Mouse (Mus musculus): ENCODE measurements at regions not wholly inside any gene's neighbourhood (a gene's known extent, or its start where the extent isn't known, plus 50 kb on each side); places are given as distances from the start of the nearest gene placed in this dataset.

DNA sequence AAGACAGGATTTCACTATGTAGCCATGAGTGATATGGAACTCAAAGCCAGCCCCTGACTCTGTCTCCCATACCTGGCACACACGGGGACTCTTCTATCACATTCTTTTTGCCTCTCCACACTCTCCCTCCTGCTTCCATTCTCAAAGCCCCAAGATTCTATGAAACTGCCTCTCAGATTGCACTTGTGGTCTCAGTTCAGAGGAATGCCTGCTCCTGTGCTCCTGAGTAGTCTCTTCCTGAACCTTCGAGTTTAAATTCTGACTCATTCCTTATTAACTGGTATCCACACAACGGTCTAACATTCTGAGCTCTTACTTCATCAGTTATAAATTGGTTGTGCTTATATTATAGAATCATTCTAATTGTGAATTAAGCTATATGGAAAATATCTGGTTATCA is 473.6 kb upstream of the A830018L16Rik start:
- Histone ChIP-seq H3K4me1 (ENCODE audit: insufficient read depth, low read length) (no peaks in the 10 kb centered on the region), H3K27me3 (ENCODE audit: insufficient read depth, low read length) (no peaks in the 10 kb centered on the region), H3K36me3 (ENCODE audit: insufficient read depth, low read length) (no peaks in the 10 kb centered on the region), H3K4me3 (ENCODE audit: low read length) (no peak overlapping the region), H3K9me3 (ENCODE audit: low read length) (no peaks in the 10 kb centered on the region), H3K9ac (replicated peaks; ENCODE audit: low read length) (no peak overlapping the region), H3K4me2 (replicated peaks; ENCODE audit: low read depth, low read length) (no peak overlapping the region), H3K27ac (ENCODE audit: low read length) (no peak overlapping the region)
- no peak for ATAC-seq (ENCODE audit: low FRiP score, low TSS enrichment)
- 79% methylated on average over 3 of the region's 3 CpGs for WGBS

DNA sequence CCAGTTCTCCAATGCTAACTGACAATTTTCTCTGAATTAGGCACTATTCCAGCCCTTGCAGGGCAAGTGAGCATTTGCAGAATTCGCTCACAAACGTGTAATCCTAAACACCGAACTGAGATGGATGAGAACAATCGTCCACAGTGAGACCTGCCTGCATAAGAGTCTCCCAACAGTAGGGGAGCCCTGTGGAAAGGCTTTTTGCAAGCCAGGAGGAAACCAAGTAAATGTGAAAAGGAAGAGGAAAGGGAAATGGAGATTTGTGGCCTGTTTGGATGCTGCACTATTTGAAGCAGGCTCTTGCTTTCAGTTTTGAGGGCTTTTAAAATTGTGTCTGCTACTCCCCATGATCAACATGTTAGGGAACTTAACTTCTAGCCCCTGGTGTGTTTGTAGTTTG is 470.9 kb upstream of the A830018L16Rik start:
- H3K4me2 ChIP-seq (replicated peaks; ENCODE audit: low read depth, low read length), result no peak overlapping the region
- no peak overlapping the region for H3K9ac ChIP-seq (replicated peaks; ENCODE audit: low read length)
- ATAC-seq (ENCODE audit: low FRiP score, low TSS enrichment), result no peak
- no peaks in the 10 kb centered on the region for H3K9me3 ChIP-seq (ENCODE audit: low read length)
- H3K4me3 ChIP-seq (ENCODE audit: low read length), result no peak overlapping the region
- no peak overlapping the region for H3K27ac ChIP-seq (ENCODE audit: low read length)
- H3K36me3 ChIP-seq (ENCODE audit: insufficient read depth, low read length), result no peaks in the 10 kb centered on the region
- 40% methylated on average over 4 of the region's 4 CpGs for WGBS
- H3K27me3 ChIP-seq (ENCODE audit: insufficient read depth, low read length), result no peaks in the 10 kb centered on the region
- no peaks in the 10 kb centered on the region for H3K4me1 ChIP-seq (ENCODE audit: insufficient read depth, low read length)

All from kidney, embryonic 16.5 days (tissue).